Mouse (Mus musculus) intestine, postnatal 0 days (tissue): ENCODE results near the gene Ipo7. TPM values are rescaled to one million over a fixed set of nuclear protein-coding genes. Genes with fewer than 3 reads are reported as not detected.
"Not testable (repeated sequence)": the region's sequence is repeated elsewhere in the genome, so short reads cannot be mapped to it uniquely, and the experiment has no call there.

Experiments used
- ATAC-seq: fragments of 200-750 bp; cut with Nextera tagmentation; 2 replicates; pipeline ENCODE4 v1.8.0; 2017; ENCODE audit warnings: mild to moderate bottlenecking, moderate TSS enrichment, moderate library complexity
- H3K27ac ChIP-seq: fragments of 300-500 bp; sonication (generic); 2 replicates; pipeline ENCODE4 v1.5.1; 2014; ENCODE audit warnings: mild to moderate bottlenecking, low read depth, low read length, moderate library complexity
- H3K27me3 ChIP-seq: fragments of 300-500 bp; sonication (generic); replicated peaks from 2 replicates; pipeline ENCODE4 v1.6.1; 2014; ENCODE audit warnings: low read length, mixed read lengths; ENCODE audit not compliant: control insufficient read depth, insufficient read depth
- H3K36me3 ChIP-seq: fragments of 300-500 bp; sonication (generic); 2 replicates; pipeline ENCODE4 v1.6.1; 2014; ENCODE audit warnings: mild to moderate bottlenecking, moderate library complexity; ENCODE audit not compliant: control insufficient read depth, insufficient read depth
- H3K4me1 ChIP-seq: fragments of 300-500 bp; sonication (generic); replicated peaks from 2 replicates; pipeline ENCODE4 v1.6.1; 2014; ENCODE audit warnings: antibody characterized with exemption, low read length, mixed read lengths; ENCODE audit not compliant: control insufficient read depth, insufficient read depth
- H3K4me2 ChIP-seq: fragments of 300-500 bp; sonication (generic); replicated peaks from 2 replicates; pipeline ENCODE4 v1.6.1; 2014; ENCODE audit warnings: low read depth, mild to moderate bottlenecking, moderate library complexity
- H3K4me3 ChIP-seq: fragments of 300-500 bp; sonication (generic); 2 replicates; pipeline ENCODE4 v1.5.1; 2014; ENCODE audit warnings: low read depth, low read length
- H3K9ac ChIP-seq: fragments of 300-500 bp; sonication (generic); 2 replicates; pipeline ENCODE4 v1.6.1; 2014; ENCODE audit warnings: mild to moderate bottlenecking, low read depth, low read length
- H3K9me3 ChIP-seq: fragments of 300-500 bp; sonication (generic); 2 replicates; pipeline ENCODE4 v1.6.1; 2016; ENCODE audit warnings: mixed run types; ENCODE audit not compliant: control insufficient read depth
- CTCF ChIP-seq: sonication (generic); IDR thresholded peaks from 2 replicates; pipeline ENCODE4 v1.5.1; 2016; ENCODE audit warnings: low read depth, mild to moderate bottlenecking, control low read depth, antibody characterized with exemption, moderate library complexity
- WGBS: fragments of 180-500 bp; shearing (Covaris S2); extraction: QIAGEN DNeasy Blood & Tissue Kit; methylation state at CpG from one replicate; pipeline ENCODE4 v1.1.7; 2014; 5-methylcytosine and 5-hydroxymethylcytosine counted together
- polyA plus RNA-seq: library from polyadenylated mRNA; unstranded; fragments of >200 nt; fragmentation: Nextera tagmentation; extraction: Ambion mirVana; gene quantifications from 2 replicates; pipeline ENCODE4 v1.2.1, GENCODE M21; 2015

Ipo7 gene
- 12.0 and 12.4 TPM in 2 replicates for polyA plus RNA-seq

GRCm38 (mm10) chr7:110018117-110018630, at the start of gene Ipo7:
Gene Ipo7, plus strand, starts transcription at chr7:110018274.
- peak; percentile 92 for ATAC-seq
- under 1% methylated on average over 48 of the region's 48 CpGs for WGBS
- Histone ChIP-seq H3K9ac (peak within 1 kb of the TSS; percentile 95), H3K4me2 (peak within 1 kb of the TSS; percentile 86), H3K4me3 (peak within 1 kb of the TSS; percentile 84), H3K4me1 (no peaks in the 10 kb centered on the region; the same call in 1 of the 2 replicates), H3K27ac (peak within 1 kb of the TSS; percentile 90), H3K36me3 (no peaks in the 10 kb centered on the region), H3K27me3 (no peaks in the 10 kb centered on the region), H3K9me3 (no peaks in the 10 kb centered on the region)
- peak; percentile 25; the same call in 1 of the 2 replicates for TF ChIP-seq CTCF

- H3K27me3 ChIP-seq, result no peaks in the 10 kb centered on the region
- no peak overlapping the region for H3K9ac ChIP-seq
- no peaks in the 10 kb centered on the region for H3K9me3 ChIP-seq
- ATAC-seq, result no peak; the same call in 1 of the 2 replicates
- peaks cover 6% of the 10 kb centered on the region for H3K36me3 ChIP-seq
- WGBS, result 20% methylated on average over 1 of the region's 2 CpGs
- no peak overlapping the region for H3K27ac ChIP-seq
- no peak overlapping the region for H3K4me2 ChIP-seq
- peak; percentile 52 for TF ChIP-seq CTCF
- H3K4me3 ChIP-seq, result no peak overlapping the region
- H3K4me1 ChIP-seq, result no peaks in the 10 kb centered on the region
Observed at GRCm38 (mm10) chr7:109968924-109969450, 49.1 kb upstream of the Ipo7 start.

GRCm38 (mm10) chr7:109969542-109969941, 48.5 kb upstream of the Ipo7 start:
- no peak for ATAC-seq
- no peak overlapping the region for H3K4me2 ChIP-seq
- no peaks in the 10 kb centered on the region for H3K9me3 ChIP-seq
- H3K9ac ChIP-seq, result no peak overlapping the region
- no peaks in the 10 kb centered on the region for H3K27me3 ChIP-seq
- H3K27ac ChIP-seq, result no peak overlapping the region
- H3K4me1 ChIP-seq, result no peaks in the 10 kb centered on the region
- H3K4me3 ChIP-seq, result no peak overlapping the region
- TF ChIP-seq CTCF, result no peak
- peaks cover 6% of the 10 kb centered on the region for H3K36me3 ChIP-seq

- peaks cover 36% of the 10 kb centered on the region for H3K36me3 ChIP-seq
- TF ChIP-seq CTCF, result no peak
- no peaks in the 10 kb centered on the region for H3K9me3 ChIP-seq
- H3K4me1 ChIP-seq, result no peaks in the 10 kb centered on the region
- H3K9ac ChIP-seq, result no peak overlapping the region
- H3K27me3 ChIP-seq, result no peaks in the 10 kb centered on the region
- H3K4me3 ChIP-seq, result no peak overlapping the region
- WGBS, result 85% methylated on average over 6 of the region's 6 CpGs
- H3K4me2 ChIP-seq, result no peak overlapping the region
- H3K27ac ChIP-seq, result no peak overlapping the region
- ATAC-seq, result no peak
Observed at GRCm38 (mm10) chr7:109975966-109976715, 41.9 kb upstream of the Ipo7 start.

GRCm38 (mm10) chr7:109977131-109977530, 40.9 kb upstream of the Ipo7 start:
- not testable (repeated sequence) for H3K4me1 ChIP-seq, ATAC-seq, H3K4me3 ChIP-seq, H3K9me3 ChIP-seq, H3K27ac ChIP-seq, H3K27me3 ChIP-seq, H3K9ac ChIP-seq, H3K4me2 ChIP-seq
- peaks cover 44% of the 10 kb centered on the region for H3K36me3 ChIP-seq
- WGBS, result 73% methylated on average over 5 of the region's 5 CpGs
- peak; percentile 64 for TF ChIP-seq CTCF

GRCm38 (mm10) chr7:109984608-109985007, 33.5 kb upstream of the Ipo7 start:
- ATAC-seq, H3K9ac ChIP-seq, H3K4me1 ChIP-seq, H3K27ac ChIP-seq, H3K27me3 ChIP-seq, H3K9me3 ChIP-seq: not testable (repeated sequence)
- WGBS, result 67% methylated on average over 5 of the region's 5 CpGs
- Histone ChIP-seq H3K36me3 (peaks cover 17% of the 10 kb centered on the region), H3K4me2 (peak overlapping the region; percentile 73), H3K4me3 (peak overlapping the region; percentile 59; the same call in 1 of the 2 replicates)
